Mouse (Mus musculus) thymus, postnatal 36 days (tissue): ENCODE data around the gene Atp6v0e2.

ENCODE experiments used
- DNase-seq, 2 experiments: peaks; one replicate each; pipeline ENCODE4 v3.0.0; 2022; ENCODE audit warnings: mixed read lengths in 2 of 2

Atp6v0e2 gene

GRCm38 (mm10) chr6:48540721-48541120 lies 3.3 kb downstream of the Atp6v0e2 start:
- no peak for DNase-seq

DNA sequence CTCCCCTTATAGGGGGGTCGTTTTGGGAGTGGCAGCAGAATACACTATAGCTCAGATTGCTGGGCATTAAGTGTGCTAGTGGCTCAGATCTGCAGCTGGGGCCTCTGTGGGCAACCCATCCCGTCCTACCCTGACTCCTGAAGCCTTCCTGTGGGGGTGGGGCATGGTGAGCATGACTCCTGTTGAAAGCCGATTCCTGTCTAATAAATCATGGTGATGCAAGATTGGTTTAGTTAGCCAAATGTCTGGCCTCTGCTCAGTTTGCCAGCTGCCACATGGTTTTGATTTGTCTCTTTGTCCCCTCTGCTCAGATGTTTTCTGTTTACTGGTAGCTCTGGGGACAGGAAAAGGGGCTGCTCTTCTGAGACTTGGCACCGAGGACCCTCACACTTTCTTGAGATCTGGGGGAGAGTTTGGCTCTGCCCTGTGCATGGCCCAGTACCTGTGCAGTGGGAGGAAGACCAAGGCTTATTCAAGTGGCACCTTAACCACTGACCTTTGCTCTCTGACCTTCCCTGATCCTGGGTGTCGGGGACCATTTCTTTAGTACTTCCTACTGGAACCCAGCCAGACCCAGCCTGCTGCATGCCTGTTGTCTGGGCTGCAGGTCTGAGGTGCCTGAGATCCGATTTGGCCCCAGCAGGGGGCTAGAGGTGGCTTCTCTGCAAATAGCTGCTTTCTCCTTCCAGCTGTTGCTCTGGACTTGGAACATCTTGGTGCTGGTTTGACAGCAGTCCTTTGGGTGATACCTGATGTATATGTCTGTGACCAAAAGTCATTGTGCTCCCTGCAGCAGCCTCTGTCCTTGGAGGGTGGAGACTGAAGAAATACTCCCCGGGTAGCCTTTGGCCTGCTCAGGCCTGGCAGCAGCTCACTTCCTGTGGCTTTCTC lies 4.4 kb downstream of the Atp6v0e2 start:
- DNase-seq = no peak

DNA sequence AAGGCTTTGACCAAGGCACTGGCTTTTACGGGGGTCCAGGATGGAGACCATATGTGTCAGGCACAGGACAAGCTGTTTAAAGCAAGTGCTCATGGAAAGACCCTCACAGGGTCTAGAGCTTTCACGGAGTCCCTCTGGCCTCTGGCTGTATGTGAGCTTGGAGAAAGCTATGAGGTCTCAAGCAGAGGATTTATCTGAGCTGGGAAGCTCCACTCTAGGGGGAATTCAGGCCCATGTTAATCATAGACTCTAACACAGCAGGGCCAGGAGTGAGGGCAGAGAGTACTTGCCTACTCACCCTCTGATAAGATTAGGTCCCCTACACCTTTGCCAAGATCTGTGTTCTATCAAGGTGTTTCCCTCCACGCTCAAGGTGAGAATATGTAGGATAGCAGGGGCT lies 5.2 kb downstream of the Atp6v0e2 start:
- no peak for DNase-seq

- DNase-seq = no peak
Observed at GRCm38 (mm10) chr6:48545251-48545650, 7.8 kb downstream of the Atp6v0e2 start.

GRCm38 (mm10) chr6:48546271-48546670 lies 8.9 kb downstream of the Atp6v0e2 start:
- DNase-seq = no peak

DNA sequence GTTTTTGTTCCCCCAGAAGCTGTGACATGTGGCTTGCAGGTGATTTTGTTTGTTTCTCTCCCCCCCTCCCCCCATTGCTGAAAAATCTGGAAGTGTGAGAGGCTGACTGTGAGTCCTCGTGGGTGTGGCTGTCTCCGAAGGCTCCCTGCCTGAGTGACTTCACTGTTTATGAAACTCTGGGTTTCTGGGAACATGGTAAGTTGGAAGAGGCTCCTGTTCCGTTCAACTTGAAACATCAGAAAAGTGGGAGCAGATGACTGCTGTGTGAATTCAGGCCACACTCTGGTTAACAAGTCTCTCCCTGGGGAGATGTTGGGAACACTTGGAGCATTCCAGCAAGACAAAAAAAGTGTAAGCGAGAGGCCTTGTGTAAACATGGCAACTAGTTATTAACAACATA lies 9.4 kb downstream of the Atp6v0e2 start:
- no peak for DNase-seq

DNA sequence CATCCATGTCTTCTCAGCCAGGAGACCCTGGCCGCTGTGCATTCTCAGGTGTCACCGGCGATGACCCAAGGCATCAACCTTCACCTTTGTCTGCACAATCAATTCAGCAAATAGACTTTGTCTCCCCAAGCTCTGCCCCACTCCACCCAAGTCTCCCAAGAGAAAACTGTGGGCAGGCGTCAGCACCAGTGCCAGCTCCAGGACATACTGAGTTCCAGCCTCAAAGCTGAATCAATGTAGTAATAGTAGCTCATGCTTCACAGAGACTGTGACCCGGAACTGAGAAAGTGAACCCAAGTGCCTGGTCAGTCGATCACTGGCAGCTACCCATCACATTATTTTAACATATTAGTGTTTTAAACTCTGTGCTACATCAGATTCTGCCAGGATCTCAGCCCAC lies 10.9 kb downstream of the Atp6v0e2 start:
- DNase-seq = no peak

GRCm38 (mm10) chr6:48552918-48553317 lies 15.5 kb downstream of the Atp6v0e2 start:
- peak; percentile 56 to 58 for DNase-seq

DNA sequence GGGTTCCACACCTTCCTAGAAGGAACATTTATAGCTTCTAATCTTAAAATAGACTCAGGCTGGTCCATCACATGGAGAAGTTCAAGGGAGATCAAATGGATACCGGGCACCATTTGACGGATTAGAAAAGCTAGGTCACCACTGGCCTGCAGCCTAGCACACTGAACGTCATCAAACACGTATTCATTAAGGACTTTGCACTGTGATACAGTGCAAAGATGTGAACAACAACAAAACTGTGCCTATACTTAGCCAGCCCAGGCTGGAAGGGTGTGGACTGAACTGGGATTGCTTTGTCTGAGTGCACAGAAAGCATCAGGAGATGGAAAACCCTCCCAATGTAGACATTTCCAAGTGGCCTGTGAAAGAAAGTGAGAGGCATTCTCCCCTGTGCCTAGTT lies 16.4 kb downstream of the Atp6v0e2 start:
- DNase-seq = no peak

GRCm38 (mm10) chr6:48554280-48555103 lies 17.1 kb downstream of the Atp6v0e2 start, which contains the start of gene Lrrc61:
Gene Lrrc61 (plus strand): TSS chr6:48554796.
- DNase-seq = peak; percentile 87 to 90

DNA sequence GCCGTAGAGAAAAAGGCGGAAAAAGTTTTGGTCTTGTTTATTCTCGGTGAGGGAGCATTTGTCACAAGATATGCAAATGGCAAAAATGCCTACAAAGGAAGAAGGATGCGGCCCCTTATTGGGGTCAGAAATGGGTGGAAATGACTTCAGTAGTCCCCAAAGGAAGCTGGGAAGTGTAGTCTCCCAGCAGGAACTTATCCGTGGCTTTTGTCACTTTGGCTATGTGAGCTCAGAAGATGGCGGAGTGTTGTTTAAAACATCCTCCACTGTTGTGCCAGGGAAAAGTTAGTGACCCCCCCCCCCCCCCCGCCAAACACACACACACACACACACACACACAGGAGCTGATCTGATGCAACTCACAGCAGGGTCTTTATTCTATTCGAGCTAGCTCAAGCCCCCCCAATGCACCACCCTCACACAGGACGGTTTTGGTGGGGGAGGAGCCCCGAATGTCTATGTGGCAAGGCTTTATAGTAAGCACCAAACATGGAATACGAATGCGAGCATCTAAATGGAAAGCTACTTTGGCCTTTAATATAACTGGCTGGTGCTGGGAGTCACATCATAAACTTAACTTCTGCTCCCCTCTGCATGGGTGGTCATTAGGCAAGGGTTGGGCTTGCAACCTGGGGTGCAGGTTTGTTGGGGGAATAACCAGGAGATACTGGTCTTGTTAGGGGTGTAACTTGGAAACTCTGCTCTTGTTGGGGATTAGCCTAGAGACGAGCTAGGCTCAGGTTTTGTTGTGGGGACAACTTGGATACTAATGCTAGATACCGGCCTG lies 17.9 kb downstream of the Atp6v0e2 start:
- peak in 1 of 2 experiments; percentile 26 for DNase-seq

DNA sequence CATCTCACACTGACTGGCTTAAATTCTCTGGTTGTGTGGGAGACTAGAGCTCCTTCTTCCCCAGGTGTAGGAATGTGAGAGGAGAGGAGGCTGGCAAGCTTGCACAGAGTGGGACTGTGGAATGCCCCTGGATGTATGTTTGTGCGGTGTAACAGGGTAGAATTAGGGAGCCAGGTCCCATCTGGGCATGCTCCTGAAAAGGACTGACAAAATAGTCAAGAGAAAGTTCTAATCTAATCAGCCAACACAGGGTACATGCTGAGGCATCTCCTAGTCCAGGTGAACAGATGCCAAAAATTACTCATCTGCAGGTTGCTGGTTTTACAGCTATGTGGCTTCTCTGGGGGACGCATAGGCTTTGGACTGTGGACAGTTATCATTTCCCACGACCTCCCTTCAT lies 18.5 kb downstream of the Atp6v0e2 start:
- DNase-seq = no peak

- DNase-seq = no peak
Observed at GRCm38 (mm10) chr6:48565693-48566310, 28.4 kb downstream of the Atp6v0e2 start.

GRCm38 (mm10) chr6:48566312-48566711 lies 28.9 kb downstream of the Atp6v0e2 start:
- DNase-seq = no peak

GRCm38 (mm10) chr6:48568036-48568984 lies 30.9 kb downstream of the Atp6v0e2 start:
- DNase-seq = no peak

DNA sequence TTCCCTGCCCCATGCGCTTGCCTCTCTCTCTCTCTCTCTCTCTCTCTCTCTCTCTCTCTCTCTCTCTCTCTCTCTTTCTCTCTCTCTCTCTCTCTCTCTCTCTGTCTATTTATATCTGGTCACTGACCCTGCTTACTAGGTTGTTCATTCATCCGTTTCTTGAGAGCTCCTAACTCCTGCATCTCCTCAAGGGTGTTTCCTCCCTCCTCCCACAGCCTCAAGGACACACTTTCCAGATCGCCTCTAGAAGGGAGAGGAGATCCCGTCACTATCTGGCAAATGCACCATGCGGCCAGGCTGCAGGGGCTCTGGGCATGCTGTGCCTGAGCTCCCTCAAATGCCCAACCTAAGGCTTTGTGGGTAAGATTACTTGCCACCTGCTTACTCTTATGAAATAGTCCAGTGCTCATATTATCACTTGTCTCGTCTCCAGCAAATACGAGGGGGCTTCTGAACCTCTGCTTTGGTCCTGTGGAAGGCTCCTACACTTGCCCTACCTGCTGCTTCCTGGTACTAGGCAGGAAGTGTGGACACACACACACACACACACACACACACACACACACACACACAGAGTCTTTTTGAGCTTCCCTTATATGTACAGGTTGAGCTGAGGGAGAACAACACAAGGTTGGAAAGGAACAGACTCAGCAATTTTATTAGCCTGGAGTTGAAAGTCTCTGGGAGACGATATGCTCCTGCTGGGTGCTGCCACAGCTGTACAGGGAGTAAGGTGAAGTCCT lies 31.8 kb downstream of the Atp6v0e2 start:
- no peak for DNase-seq

- no peak for DNase-seq
Observed at GRCm38 (mm10) chr6:48572014-48572413, 34.6 kb downstream of the Atp6v0e2 start.

DNA sequence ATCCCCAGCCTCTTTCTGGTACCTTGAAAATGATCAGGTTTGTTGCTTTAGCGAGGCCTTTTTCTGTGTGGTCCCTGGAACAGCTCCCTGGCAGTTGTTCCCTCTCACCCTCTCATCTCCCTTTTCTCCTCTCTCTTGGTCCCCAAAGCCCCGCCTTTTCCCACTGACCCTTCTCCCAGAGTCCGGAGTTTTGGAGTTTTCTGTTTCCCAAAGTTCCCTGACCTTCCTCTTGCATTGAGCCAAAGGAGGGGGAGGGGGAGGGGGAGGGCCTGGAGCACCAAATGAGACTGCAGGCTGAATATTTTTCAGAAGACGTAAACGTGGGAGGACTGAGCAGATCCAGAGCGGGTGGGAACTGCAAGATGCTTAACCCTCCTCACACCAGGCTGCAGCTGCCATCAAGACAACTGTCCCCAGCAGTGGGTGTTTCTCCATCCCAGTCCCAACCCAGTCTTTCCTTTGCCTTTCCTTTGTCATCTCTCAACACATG lies 35.2 kb downstream of the Atp6v0e2 start, which contains the start of gene Rarres2:
Gene Rarres2, minus strand, starts transcription at position 218 of the 490 bp plus-strand sequence.
- DNase-seq = no peak

GRCm38 (mm10) chr6:48573280-48573679 lies 35.9 kb downstream of the Atp6v0e2 start:
- no peak for DNase-seq

DNA sequence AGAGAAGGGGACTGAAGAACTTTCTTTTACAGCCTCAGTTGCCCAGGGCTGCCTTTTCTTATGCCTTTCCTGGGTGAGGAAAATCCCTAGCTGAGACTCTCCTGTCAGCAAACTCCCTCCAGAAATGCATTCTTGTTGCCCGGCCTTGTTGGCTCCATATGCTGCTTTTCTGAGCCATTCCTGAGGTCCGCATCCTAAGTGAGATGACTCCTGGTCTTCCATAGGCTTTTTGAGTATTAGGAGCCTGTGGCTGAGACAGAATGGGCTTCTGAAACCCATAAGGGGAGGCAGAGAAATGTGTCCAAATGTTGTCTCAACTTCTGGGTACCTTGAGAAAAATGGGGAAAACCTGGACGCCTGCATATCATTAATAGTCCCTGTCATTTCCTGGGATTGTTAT lies 36.6 kb downstream of the Atp6v0e2 start:
- DNase-seq = no peak
